Mouse (Mus musculus) cerebellum, adult 2 months (tissue): ENCODE measurements around the gene H2-M10.2.

Experiments
- CTCF ChIP-seq: fragments of 200-500 bp; IDR thresholded peaks from 2 replicates; pipeline ENCODE4 v1.5.1; 2011; ENCODE audit warnings: low read depth, mild to moderate bottlenecking, control low read depth, low read length, moderate library complexity, borderline replicate concordance; ENCODE audit not compliant: insufficient read depth
- POLR2A ChIP-seq: fragments of 200-500 bp; IDR thresholded peaks from 2 replicates; pipeline ENCODE4 v1.6.1; 2011; ENCODE audit warnings: low read length, control low read depth, borderline replicate concordance; ENCODE audit not compliant: insufficient read depth

DNA sequence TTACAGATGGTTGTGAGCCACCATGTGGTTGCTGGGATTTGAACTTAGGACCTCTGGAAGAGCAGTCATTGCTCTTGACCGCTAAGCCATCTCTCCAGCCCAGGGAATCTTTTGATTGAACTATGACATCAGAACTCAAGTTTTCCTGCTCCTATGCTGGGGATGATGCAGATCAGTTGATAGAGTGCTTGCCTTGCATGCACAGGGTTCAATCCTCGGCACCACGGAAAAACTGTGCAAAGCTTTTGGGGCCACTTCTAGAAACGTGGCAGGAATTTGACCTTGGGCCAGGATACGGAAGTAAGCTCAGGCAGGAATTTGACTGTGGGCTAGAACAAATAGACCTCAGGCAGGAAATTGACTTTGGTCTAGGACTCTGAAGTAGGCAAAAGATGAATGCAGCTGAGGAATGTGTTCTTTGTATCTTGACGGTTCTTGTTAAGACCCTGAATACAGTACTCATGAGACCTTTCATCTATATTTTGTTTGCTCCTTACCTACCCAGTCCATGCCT is 33.1 kb downstream of the H2-M10.2 start:
- TF ChIP-seq POLR2A (no peak), CTCF (no peak)
